Mouse (Mus musculus) adrenal gland, adult 18-20 months (tissue): Measurements from ENCODE around the gene Ppfia3. TPM values are rescaled to one million over a fixed set of nuclear protein-coding genes. Genes with fewer than 3 reads are reported as not detected.

Experiments
- DNase-seq, 2 experiments: peaks; one replicate each; pipeline ENCODE4 v3.0.0; 2021 to 2022; ENCODE audit warnings: low spot score in 2 of 2
- total RNA-seq, 2 experiments: library from RNA; stranded (reverse); gene quantifications; 1 replicate in 1 of 2; 2 replicates in 1 of 2; pipeline ENCODE4 v1.2.3; 2021

Ppfia3 gene
- total RNA-seq, 2 experiments from 2014 or later, result 1.7 to 3.2 TPM

GRCm38 (mm10) chr7:45353041-45353440 is 13.8 kb downstream of the Ppfia3 start:
- DNase-seq, result no peak

- DNase-seq, result no peak
Measured at GRCm38 (mm10) chr7:45346905-45347304, 19.9 kb downstream of the Ppfia3 start.

- DNase-seq, result no peak
Measured at GRCm38 (mm10) chr7:45343543-45343942, 23.3 kb downstream of the Ppfia3 start.

- no peak for DNase-seq
Measured at GRCm38 (mm10) chr7:45342081-45342480, 24.7 kb downstream of the Ppfia3 start.

GRCm38 (mm10) chr7:45341303-45341702 is 25.5 kb downstream of the Ppfia3 start:
- DNase-seq, result peak; percentile 57 to 62

GRCm38 (mm10) chr7:45340669-45341068 is 26.1 kb downstream of the Ppfia3 start:
- DNase-seq, result no peak

GRCm38 (mm10) chr7:45340066-45340442 is 26.8 kb downstream of the Ppfia3 start:
- no peak for DNase-seq

GRCm38 (mm10) chr7:45339410-45340065 is 27.3 kb downstream of the Ppfia3 start:
- DNase-seq, result peak; percentile 41 to 53

- no peak for DNase-seq
Measured at GRCm38 (mm10) chr7:45338161-45338911, 28.5 kb downstream of the Ppfia3 start.

GRCm38 (mm10) chr7:45337469-45337868 is 29.4 kb downstream of the Ppfia3 start:
- no peak for DNase-seq

- no peak for DNase-seq
Measured at GRCm38 (mm10) chr7:45336319-45336718, 30.5 kb downstream of the Ppfia3 start.

GRCm38 (mm10) chr7:45335056-45335455 is 31.8 kb downstream of the Ppfia3 start, which contains the start of gene Hrc:
Hrc (plus strand) TSS chr7:45335290.
- DNase-seq, result no peak

- no peak for DNase-seq
Measured at GRCm38 (mm10) chr7:45334605-45335004, 32.2 kb downstream of the Ppfia3 start.

- peak; percentile 84 to 86 for DNase-seq
Measured at GRCm38 (mm10) chr7:45333431-45333982, 33.3 kb downstream of the Ppfia3 start, which contains the start of gene Trpm4. Trpm4 (minus strand) TSS chr7:45333780.

GRCm38 (mm10) chr7:45332685-45333425 is 34.0 kb downstream of the Ppfia3 start:
- DNase-seq, result peak in 1 of 2 experiments; percentile 35

- DNase-seq, result no peak
Measured at GRCm38 (mm10) chr7:45331502-45331901, 35.3 kb downstream of the Ppfia3 start.

GRCm38 (mm10) chr7:45328841-45329475 is 37.9 kb downstream of the Ppfia3 start:
- DNase-seq, result no peak

GRCm38 (mm10) chr7:45325800-45326199 is 41.0 kb downstream of the Ppfia3 start:
- no peak for DNase-seq

- DNase-seq, result no peak
Measured at GRCm38 (mm10) chr7:45323069-45323468, 43.8 kb downstream of the Ppfia3 start.

GRCm38 (mm10) chr7:45322245-45322644 is 44.6 kb downstream of the Ppfia3 start:
- DNase-seq, result no peak

- DNase-seq, result peak in 1 of 2 experiments; percentile 18
Measured at GRCm38 (mm10) chr7:45316536-45316935, 50.3 kb downstream of the Ppfia3 start.
